Mouse (Mus musculus) embryonic facial prominence, embryonic 14.5 days (tissue): ENCODE measurements around the gene Stag3. TPM values are rescaled to one million over a fixed set of nuclear protein-coding genes. Genes with fewer than 3 reads are reported as not detected.

Experiments
- ATAC-seq: fragments of 200-750 bp; cut with Nextera tagmentation; 2 replicates; pipeline ENCODE4 v1.8.0; 2017; ENCODE audit warnings: low read depth, moderate number of reproducible peaks, moderate TSS enrichment
- DNase-seq: peaks from one replicate; pipeline ENCODE4 v3.0.0-alpha.2; 2015; ENCODE audit warnings: low spot score
- H3K27ac ChIP-seq: fragments of 300-500 bp; sonication (generic); replicated peaks from 2 replicates; pipeline ENCODE4 v1.5.1; 2014; ENCODE audit warnings: low read depth, mild to moderate bottlenecking, low read length, moderate library complexity
- H3K27me3 ChIP-seq: fragments of 300-500 bp; sonication (generic); replicated peaks from 2 replicates; pipeline ENCODE4 v1.6.1; 2014; ENCODE audit warnings: low read length; ENCODE audit not compliant: control insufficient read depth, insufficient read depth
- H3K36me3 ChIP-seq: fragments of 300-500 bp; sonication (generic); 2 replicates; pipeline ENCODE4 v1.6.1; 2014; ENCODE audit warnings: low read length, mixed read lengths; ENCODE audit not compliant: control insufficient read depth, insufficient read depth
- H3K4me1 ChIP-seq: fragments of 300-500 bp; sonication (generic); 2 replicates; pipeline ENCODE4 v1.6.1; 2014; ENCODE audit warnings: antibody characterized with exemption, low read length; ENCODE audit not compliant: control insufficient read depth, insufficient read depth
- H3K4me2 ChIP-seq: fragments of 300-500 bp; sonication (generic); 2 replicates; pipeline ENCODE4 v1.6.1; 2014; ENCODE audit warnings: low read depth, mild to moderate bottlenecking, low read length, moderate library complexity, mixed read lengths
- H3K4me3 ChIP-seq: fragments of 300-500 bp; sonication (generic); 2 replicates; pipeline ENCODE4 v1.5.1; 2014; ENCODE audit warnings: low read depth, mild to moderate bottlenecking, low read length
- H3K9ac ChIP-seq: fragments of 300-500 bp; sonication (generic); 2 replicates; pipeline ENCODE4 v1.6.1; 2014; ENCODE audit warnings: low read depth, mild to moderate bottlenecking, low read length, moderate library complexity, mixed read lengths
- H3K9me3 ChIP-seq: fragments of 300-500 bp; sonication (generic); 2 replicates; pipeline ENCODE4 v1.6.1; 2016; ENCODE audit warnings: low read length; ENCODE audit not compliant: control insufficient read depth
- WGBS: fragments of 180-500 bp; shearing (Covaris S2); extraction: QIAGEN DNeasy Blood & Tissue Kit; methylation state at CpG from one replicate; pipeline ENCODE4 v1.1.7; 2014; 5-methylcytosine and 5-hydroxymethylcytosine counted together
- polyA plus RNA-seq: library from polyadenylated mRNA; unstranded; fragments of >200 nt; fragmentation: Nextera tagmentation; extraction: Ambion mirVana; gene quantifications from 2 replicates; pipeline ENCODE4 v1.2.1, GENCODE M21; 2014

Stag3 gene
- polyA plus RNA-seq, result 4.1 and 6.2 TPM in 2 replicates

- H3K27me3 ChIP-seq, result no peaks in the 10 kb centered on the region
- peak within 1 kb of the TSS; percentile 73 for H3K9ac ChIP-seq
- WGBS, result under 1% methylated on average over 48 of the region's 56 CpGs
- peak within 1 kb of the TSS; percentile 35; the same call in 1 of the 2 replicates for H3K27ac ChIP-seq
- peaks cover 21% of the 10 kb centered on the region for H3K36me3 ChIP-seq
- H3K4me2 ChIP-seq, result peak within 1 kb of the TSS; percentile 65
- H3K9me3 ChIP-seq, result 0 out of 2 replicates have a peak, but pooled peaks cover 8% of the 10 kb centered on the region
- peaks cover 24% of the 10 kb centered on the region for H3K4me1 ChIP-seq
- peak; percentile 99 for DNase-seq
- ATAC-seq, result peak; percentile 99
- peak within 1 kb of the TSS; percentile 58 for H3K4me3 ChIP-seq
Measured at GRCm38 (mm10) chr5:138279585-138280424, at the start of gene Stag3, which contains the start of the genes Gm43720 and Gpc2. TSS of gene Stag3 (plus strand) at chr5:138280240. TSS of gene Gm43720 (minus strand) at chr5:138279958. TSS of gene Gpc2 (minus strand) at chr5:138280005.

GRCm38 (mm10) chr5:138233778-138234177, 46.3 kb upstream of the Stag3 start:
- Histone ChIP-seq H3K4me1 (no peaks in the 10 kb centered on the region), H3K4me3 (no peak overlapping the region), H3K9me3 (no peaks in the 10 kb centered on the region), H3K4me2 (no peak overlapping the region), H3K9ac (no peak overlapping the region), H3K36me3 (no peaks in the 10 kb centered on the region), H3K27ac (no peak overlapping the region), H3K27me3 (no peaks in the 10 kb centered on the region)
- WGBS, result 83% methylated on average over 2 of the region's 2 CpGs
- DNase-seq (no peak), ATAC-seq (no peak)

- Histone ChIP-seq H3K4me3 (no peak overlapping the region), H3K27ac (no peak overlapping the region), H3K27me3 (no peaks in the 10 kb centered on the region), H3K36me3 (no peaks in the 10 kb centered on the region), H3K9ac (no peak overlapping the region), H3K4me1 (no peaks in the 10 kb centered on the region), H3K4me2 (no peak overlapping the region), H3K9me3 (no peaks in the 10 kb centered on the region)
- DNase-seq, result no peak
- no peak for ATAC-seq
Measured at GRCm38 (mm10) chr5:138234224-138234623, 45.8 kb upstream of the Stag3 start.

GRCm38 (mm10) chr5:138241511-138241910, 38.5 kb upstream of the Stag3 start:
- 29% methylated on average over 2 of the region's 2 CpGs for WGBS
- DNase-seq, result no peak
- H3K4me3 ChIP-seq, result no peak overlapping the region

GRCm38 (mm10) chr5:138251144-138251543, 28.9 kb upstream of the Stag3 start:
- no peak for ATAC-seq
- Histone ChIP-seq H3K4me3 (no peak overlapping the region), H3K4me1 (peaks cover 5% of the 10 kb centered on the region; the same call in 1 of the 2 replicates), H3K36me3 (no peaks in the 10 kb centered on the region), H3K4me2 (no peak overlapping the region), H3K27ac (no peak overlapping the region), H3K27me3 (no peaks in the 10 kb centered on the region), H3K9ac (no peak overlapping the region), H3K9me3 (no peaks in the 10 kb centered on the region; the same call in 1 of the 2 replicates)
- no peak for DNase-seq
- WGBS, result 79% methylated on average over 12 of the region's 12 CpGs

More at GRCm38 (mm10) chr5:138241511-138241910, 38.5 kb upstream of the Stag3 start:
- Histone ChIP-seq H3K9ac (no peak overlapping the region), H3K36me3 (no peaks in the 10 kb centered on the region), H3K4me2 (no peak overlapping the region), H3K9me3 (no peaks in the 10 kb centered on the region), H3K4me1 (no peaks in the 10 kb centered on the region), H3K27ac (no peak overlapping the region), H3K27me3 (no peaks in the 10 kb centered on the region)
- no peak for ATAC-seq

- Histone ChIP-seq H3K4me2 (no peak overlapping the region), H3K9me3 (no peaks in the 10 kb centered on the region; the same call in 1 of the 2 replicates), H3K27me3 (no peaks in the 10 kb centered on the region), H3K4me1 (peaks cover 8% of the 10 kb centered on the region; the same call in 1 of the 2 replicates), H3K4me3 (no peak overlapping the region), H3K9ac (no peak overlapping the region), H3K27ac (no peak overlapping the region), H3K36me3 (0 out of 2 replicates have a peak, but pooled peaks cover 2% of the 10 kb centered on the region)
- DNase-seq, result no peak
- no peak for ATAC-seq
- 88% methylated on average over 3 of the region's 3 CpGs for WGBS
Measured at GRCm38 (mm10) chr5:138253061-138253460, 27.0 kb upstream of the Stag3 start.

GRCm38 (mm10) chr5:138255353-138256093, 24.5 kb upstream of the Stag3 start, which contains the start of gene Lamtor4:
TSS of gene Lamtor4 (plus strand) at chr5:138255482.
- ATAC-seq (peak; percentile 100), DNase-seq (peak; percentile 99)
- Histone ChIP-seq H3K36me3 (peaks cover 20% of the 10 kb centered on the region), H3K9me3 (no peaks in the 10 kb centered on the region; the same call in 1 of the 2 replicates), H3K27ac (peak within 1 kb of the TSS; percentile 59), H3K4me2 (peak within 1 kb of the TSS; percentile 89), H3K4me3 (peak within 1 kb of the TSS; percentile 71), H3K4me1 (peaks cover 8% of the 10 kb centered on the region; the same call in 1 of the 2 replicates), H3K9ac (peak within 1 kb of the TSS; percentile 70), H3K27me3 (no peaks in the 10 kb centered on the region)
- under 1% methylated on average over 38 of the region's 38 CpGs for WGBS

- Histone ChIP-seq H3K4me3 (peak overlapping the region; percentile 71), H3K9me3 (no peaks in the 10 kb centered on the region; the same call in 1 of the 2 replicates), H3K27ac (peak overlapping the region; percentile 59), H3K4me1 (peaks cover 8% of the 10 kb centered on the region; the same call in 1 of the 2 replicates), H3K27me3 (no peaks in the 10 kb centered on the region), H3K9ac (peak overlapping the region; percentile 70), H3K36me3 (peaks cover 26% of the 10 kb centered on the region), H3K4me2 (peak overlapping the region; percentile 89)
- no peak for DNase-seq
- WGBS, result 16% methylated on average over 6 of the region's 7 CpGs
- no peak; the same call in 1 of the 2 replicates for ATAC-seq
Measured at GRCm38 (mm10) chr5:138256094-138256467, 24.0 kb upstream of the Stag3 start.
